Mouse (Mus musculus) stomach, postnatal 0 days (tissue): Measurements from ENCODE around the gene Trappc6a.

Experiments used
- CTCF ChIP-seq: IDR thresholded peaks from 2 replicates; pipeline ENCODE4 v1.5.1; 2016; ENCODE audit warnings: antibody characterized with exemption, low read depth, mild to moderate bottlenecking, moderate library complexity
- EP300 ChIP-seq: optimal IDR thresholded peaks from 2 replicates; pipeline ENCODE3; 2016; ENCODE audit warnings: antibody characterized with exemption

DNA sequence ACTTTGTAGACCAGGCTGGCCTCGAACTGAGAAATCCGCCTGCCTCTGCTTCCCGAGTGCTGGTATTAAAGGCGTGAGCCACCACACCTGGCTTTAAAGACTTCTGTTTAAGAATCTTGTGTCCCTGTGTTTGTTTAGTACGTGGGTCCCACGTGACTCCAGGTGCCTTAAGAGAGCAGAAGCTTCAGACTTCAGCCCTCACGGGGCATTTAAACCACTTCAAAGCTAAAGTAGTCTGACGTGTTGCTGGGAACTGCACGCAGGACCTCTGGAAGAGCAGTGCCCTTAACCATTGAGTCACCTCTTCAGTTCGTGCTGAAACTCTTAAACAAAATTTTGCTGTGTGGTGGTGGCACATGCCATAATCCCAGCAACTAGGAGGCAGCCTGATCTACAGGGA is 41.2 kb downstream of the Trappc6a start:
- no peak for TF ChIP-seq CTCF
- TF ChIP-seq EP300: no peak
